Mouse (Mus musculus): ENCODE results near the gene Tapbp. TPM values are rescaled to one million over a fixed set of nuclear protein-coding genes. Genes with fewer than 3 reads are reported as not detected.

The Tapbp gene
- total and polyA plus RNA-seq, 3 experiments: 45.3 to 134 (median 116) TPM

DNA sequence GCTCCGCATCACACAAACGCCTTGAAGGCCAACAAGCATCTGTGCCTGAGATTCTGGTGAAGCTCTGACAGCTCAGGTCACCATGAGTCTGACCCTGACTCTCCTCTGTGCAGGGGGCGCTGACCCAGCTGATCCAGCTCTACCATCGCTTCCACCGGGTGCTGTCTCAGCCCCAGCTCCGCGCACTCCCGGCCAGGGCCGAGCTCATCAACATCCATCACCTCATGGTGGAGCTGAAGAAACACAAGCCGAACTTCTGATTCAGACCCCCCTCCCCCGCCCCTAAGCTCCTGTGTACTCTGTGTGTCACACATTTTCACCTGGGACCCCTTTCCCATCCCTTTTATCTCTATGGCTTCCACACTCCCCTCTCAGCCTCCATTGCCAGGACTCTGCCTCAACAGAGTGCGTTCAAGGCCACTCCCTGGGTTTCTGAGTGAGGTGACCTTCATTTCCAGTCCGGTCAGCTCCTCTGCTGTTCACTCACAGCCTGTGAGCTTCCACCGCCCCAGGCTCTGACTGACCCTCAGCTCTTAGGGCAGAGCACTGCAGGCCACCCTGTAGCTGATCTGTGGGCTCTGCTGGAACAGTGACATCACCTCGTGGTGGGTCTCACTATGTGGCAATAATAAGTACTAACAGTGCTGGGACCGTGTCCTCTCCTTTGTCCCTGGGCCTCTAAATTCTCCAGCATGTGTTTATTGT is 50.3 kb downstream of the Tapbp start:
- dilution Hi-C loops (cut with MboI; ENCODE audit: extremely low pct_ligation_motif_present, extremely low pct_unique_long_range_greater_than_20kb, low sequenced_read_pairs) (no loop called here), in situ Hi-C loops (cut with MboI; ENCODE audit: low pct_ligation_motif_present, low pct_unique_long_range_greater_than_20kb, low sequenced_read_pairs) (loop anchor here (5.0 kb wide), 1 partner anchor 1336 kb away; no protein-coding TSS in a partner anchor)
- Histone ChIP-seq H3K36me3 (replicated peaks in 1 of 2; ENCODE audit: control insufficient read depth in 1 of 2, insufficient read depth in 1 of 2, low read length in 1 of 2) (peaks cover 40 to 45% of the 10 kb centered on the region in 2 experiments), H3K9ac (ENCODE audit: insufficient read depth, low read depth) (no peak overlapping the region), H3K4me3 (replicated peaks in 1 of 3; ENCODE audit: low read depth in 2 of 3, low read length in 2 of 3, poor library complexity in 1 of 3) (no peak overlapping the region), H3K4me1 (ENCODE audit: control insufficient read depth in 1 of 2, insufficient read depth in 2 of 2) (peaks cover 0 to 3% of the 10 kb centered on the region in 2 experiments; a peak in 1 of 4 replicates), H3K27me3 (replicated peaks) (no peaks in the 10 kb centered on the region), H3K4me2 (ENCODE audit: insufficient read depth, low read depth, poor library complexity, severe bottlenecking) (no peak overlapping the region), H3K9me3 (replicated peaks; ENCODE audit: low read length) (peaks cover 4% of the 10 kb centered on the region), H3K79me2 (replicated peaks; ENCODE audit: control insufficient read depth, extremely low read depth, insufficient read depth, poor library complexity, severe bottlenecking) (no peaks in the 10 kb centered on the region), H3K27ac (ENCODE audit: insufficient read depth, low read depth) (no peak overlapping the region)
- no peak for DNase-seq (ENCODE audit: extremely low read depth)
- TF ChIP-seq POLR2AphosphoS2 (IDR thresholded peaks at IDR 0.05; ENCODE audit: low read depth, low read length): no peak
- TF ChIP-seq CTCF (conservative IDR thresholded peaks at IDR 0.05 in 1 of 2, IDR thresholded peaks at IDR 0.05 in 1 of 2; ENCODE audit: low read depth in 2 of 2, low read length in 2 of 2): no peak
- TF ChIP-seq JUND (conservative IDR thresholded peaks at IDR 0.05; ENCODE audit: low read depth, low read length): no peak
- TF ChIP-seq UBTF (IDR thresholded peaks at IDR 0.05; ENCODE audit: low read depth, low read length): no peak
- no peak for TF ChIP-seq MYC (IDR thresholded peaks at IDR 0.05; ENCODE audit: low read depth, low read length)
- TF ChIP-seq MXI1 (IDR thresholded peaks at IDR 0.05; ENCODE audit: low read depth, low read length): no peak
- TF ChIP-seq TBP (conservative IDR thresholded peaks at IDR 0.05; ENCODE audit: low read depth, low read length): no peak
- TF ChIP-seq GABPA (IDR thresholded peaks at IDR 0.05; ENCODE audit: insufficient replicate concordance, low read depth, low read length): no peak
- TF ChIP-seq EP300 (IDR thresholded peaks at IDR 0.05; ENCODE audit: low read length): no peak
- TF ChIP-seq TCF12 (IDR thresholded peaks at IDR 0.05; ENCODE audit: low read depth, low read length): no peak
- no peak for TF ChIP-seq MEF2A (IDR thresholded peaks at IDR 0.05; ENCODE audit: borderline replicate concordance, low read depth, low read length)
- TF ChIP-seq JUN (IDR thresholded peaks at IDR 0.05; ENCODE audit: insufficient read depth, low read depth, low read length): no peak
- no peak for TF ChIP-seq MAZ (IDR thresholded peaks at IDR 0.05; ENCODE audit: low read depth, low read length)
- no peak for TF ChIP-seq RCOR1 (conservative IDR thresholded peaks at IDR 0.05; ENCODE audit: low read depth, low read length)
- TF ChIP-seq ZNF384 (IDR thresholded peaks at IDR 0.05; ENCODE audit: low read depth, low read length): no peak
- no peak for TF ChIP-seq RAD21 (IDR thresholded peaks at IDR 0.05; ENCODE audit: low read depth, low read length)
- no peak for TF ChIP-seq SMC3 (IDR thresholded peaks at IDR 0.05; ENCODE audit: low read depth, low read length)
- no peak for TF ChIP-seq ZKSCAN1 (IDR thresholded peaks at IDR 0.05; ENCODE audit: borderline replicate concordance, low read depth, low read length)
- no peak for TF ChIP-seq ETS1 (conservative IDR thresholded peaks at IDR 0.05; ENCODE audit: low read depth, low read length)
- TF ChIP-seq ZMIZ1 (IDR thresholded peaks at IDR 0.05; ENCODE audit: low read depth, low read length): no peak
